11 mouse cellular contexts compared by ENCODE assay signal in the genomic region with DNA sequence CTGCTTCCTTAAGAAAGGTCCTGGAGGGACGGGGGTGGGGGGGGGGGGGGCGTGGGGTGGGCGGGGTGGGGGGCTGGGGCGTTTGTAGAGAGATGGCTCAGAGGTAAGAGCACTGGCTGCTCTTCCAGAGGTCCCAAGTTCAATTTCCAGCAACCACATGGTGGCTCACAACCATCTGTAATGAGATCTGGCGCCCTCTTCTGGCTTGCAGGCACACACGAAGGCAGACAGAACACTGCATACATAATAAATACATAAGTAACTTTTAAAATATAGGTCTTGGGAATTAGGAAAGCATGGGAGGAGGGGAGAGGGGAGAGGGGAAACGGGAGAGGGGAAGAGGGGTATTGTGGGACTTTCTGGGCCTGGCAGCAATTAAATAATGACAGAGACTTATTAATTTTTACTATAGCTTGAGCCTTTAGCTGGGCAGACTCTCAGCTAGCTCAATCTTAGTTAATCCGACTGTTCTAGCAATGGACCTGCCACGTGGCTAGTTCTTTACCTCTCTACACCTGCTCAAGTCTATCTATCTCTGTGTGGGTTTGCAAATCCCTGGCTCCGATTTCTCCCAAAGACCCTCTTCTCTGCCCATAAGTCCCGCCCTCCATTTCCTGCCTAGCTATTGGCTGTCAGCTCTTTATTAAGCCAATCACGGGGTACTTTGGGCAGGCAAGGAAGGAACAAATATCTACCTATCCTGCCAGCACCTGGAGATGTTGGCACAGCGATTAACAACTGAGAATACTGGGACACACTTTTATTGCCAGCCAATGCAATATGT.
A peak's percentile ranks its signal among the peaks of the same experiment; 100 is the strongest.
DNase-seq lines count a peak whose midpoint lies in the region; ATAC-seq and TF ChIP-seq lines count a peak whose summit lies in the region.
"Had no signal": no experiment of that assay in that cellular context is flagged by ENCODE, and none has a peak within 500 bp of the region (broad histone marks: within the 10 kb centered on the region; RNA-seq: fewer than 3 reads in every experiment).

No protein-coding gene starts in this region.

- H3K36me3 ChIP-seq in kidney, adult 2 months (ENCODE audit: control insufficient read depth, insufficient read depth, low read length): no peaks in the 10 kb centered on the region
- no peaks in the 10 kb centered on the region for H3K36me3 ChIP-seq in limb, embryonic 10.5 days
- H3K36me3 ChIP-seq: embryonic facial prominence, embryonic 10.5 days; hindbrain, embryonic 13.5 days; stomach, embryonic 15.5 days had no signal

- DNase-seq in adrenal gland, postnatal 36 days: peak; percentile 22 to 28
- no peak for DNase-seq in adrenal gland, postnatal 4 days (ENCODE audit: low spot score in 2 of 2)
- DNase-seq in kidney, adult 2 months: peak; percentile 7
- no peak for DNase-seq in kidney, adult 11 months
- DNase-seq in 416B (ENCODE audit: low read depth): peak; percentile 30
- no peak for DNase-seq in limb, embryonic 10.5 days (ENCODE audit: low spot score)

- no peaks in the 10 kb centered on the region for H3K9me3 ChIP-seq in limb, embryonic 10.5 days (replicated peaks)
- H3K9me3 ChIP-seq: embryonic facial prominence, embryonic 10.5 days; hindbrain, embryonic 13.5 days; stomach, embryonic 15.5 days had no signal

- H3K4me1 ChIP-seq in kidney, adult 2 months (ENCODE audit: control insufficient read depth, insufficient read depth, low read length): no peaks in the 10 kb centered on the region
- H3K4me1 ChIP-seq in bone marrow macrophage, adult 2 months (ENCODE audit: control insufficient read depth, insufficient read depth, low read length): peaks cover 15% of the 10 kb centered on the region
- peaks cover 22% of the 10 kb centered on the region for H3K4me1 ChIP-seq in limb, embryonic 10.5 days
- H3K4me1 ChIP-seq: hindbrain, embryonic 13.5 days; stomach, embryonic 15.5 days had no signal

- no peak overlapping the region for H3K4me3 ChIP-seq in kidney, adult 2 months (ENCODE audit: insufficient read depth, low read depth, low read length)
- no peak overlapping the region for H3K4me3 ChIP-seq in bone marrow macrophage, adult 2 months (ENCODE audit: insufficient read depth, low read length)
- H3K4me3 ChIP-seq in limb, embryonic 10.5 days: no peak overlapping the region
- H3K4me3 ChIP-seq: embryonic facial prominence, embryonic 10.5 days; hindbrain, embryonic 13.5 days; stomach, embryonic 15.5 days had no signal

- H3K27me3 ChIP-seq in kidney, adult 2 months (replicated peaks; ENCODE audit: control insufficient read depth, insufficient read depth, low read length): no peaks in the 10 kb centered on the region
- no peaks in the 10 kb centered on the region for H3K27me3 ChIP-seq in limb, embryonic 10.5 days (ENCODE audit: low read depth, poor library complexity, severe bottlenecking)
- H3K27me3 ChIP-seq: hindbrain, embryonic 13.5 days; stomach, embryonic 15.5 days had no signal

- TF ChIP-seq CTCF in kidney, adult 2 months (conservative IDR thresholded peaks at IDR 0.05; ENCODE audit: insufficient read depth, insufficient read length, low read depth, low read length): peak; percentile 27; the same call in 1 of the 2 replicates
- 0 out of 2 replicates have a peak, but pooled peaks have one; percentile 1 for TF ChIP-seq CTCF in bone marrow macrophage, adult 2 months (IDR thresholded peaks at IDR 0.05; ENCODE audit: low read depth, low read length)

- no peak overlapping the region for H3K27ac ChIP-seq in kidney, adult 2 months (ENCODE audit: insufficient read depth, low read depth, low read length)
- H3K27ac ChIP-seq in bone marrow macrophage, adult 2 months (ENCODE audit: insufficient read depth, low read depth, low read length): no peak overlapping the region
- no peak overlapping the region for H3K27ac ChIP-seq in limb, embryonic 10.5 days
- H3K27ac ChIP-seq: embryonic facial prominence, embryonic 10.5 days; hindbrain, embryonic 13.5 days; stomach, embryonic 15.5 days had no signal

- no peak for ATAC-seq in cerebellum, adult (ENCODE audit: insufficient number of reproducible peaks, low FRiP score, low TSS enrichment)

- WGBS in kidney, adult 2 months: 55% methylated on average over 13 of the region's 13 CpGs
- 33% methylated on average over 13 of the region's 13 CpGs for WGBS in limb, embryonic 10.5 days

- TF ChIP-seq POLR2A in kidney, adult 2 months (IDR thresholded peaks at IDR 0.05; ENCODE audit: low read depth, low read length): no peak
- no peak for TF ChIP-seq POLR2A in bone marrow macrophage, adult 2 months (IDR thresholded peaks at IDR 0.05; ENCODE audit: borderline replicate concordance, low read depth, low read length)

Comparison
In these comparisons a context has a peak if more than half of its experiments do, and no peak if none do; other contexts are left out.
1. DNase-seq: peak in adrenal gland, postnatal 36 days (2 of 2), kidney, adult 2 months (single experiment) and 416B (single experiment); none in adrenal gland, postnatal 4 days (0 of 2), kidney, adult 11 months (single experiment) and limb, embryonic 10.5 days (single experiment).